In the genomic region with DNA sequence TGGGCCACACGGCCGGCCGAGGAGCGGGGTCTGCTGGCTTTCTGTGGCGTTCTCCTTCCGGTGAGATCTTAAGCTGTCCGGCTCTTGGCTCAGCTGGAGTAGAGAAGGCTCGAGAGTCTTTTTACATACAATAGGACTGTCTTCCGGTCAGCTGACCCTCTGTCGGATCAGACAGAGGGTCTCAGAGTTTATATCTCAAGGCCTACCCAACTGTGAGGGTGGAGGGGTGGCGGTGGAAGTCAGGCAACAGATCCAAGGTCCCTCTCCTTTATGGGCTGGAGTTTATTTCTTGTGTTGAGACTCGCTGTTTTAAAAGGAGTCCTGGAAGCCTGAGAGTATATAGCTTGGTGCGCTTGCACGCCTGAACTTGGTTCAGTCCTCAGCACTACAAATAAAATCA, we compare ENCODE assay signal across 8 mouse cellular contexts. TPM values are rescaled to one million over a fixed set of nuclear protein-coding genes. Genes with fewer than 3 reads are reported as not detected.
DNase-seq lines count a peak whose midpoint lies in the region; ATAC-seq lines count a peak whose summit lies in the region.
"Had no signal": no experiment of that assay in that cellular context is flagged by ENCODE, and none has a peak within 500 bp of the region (broad histone marks: within the 10 kb centered on the region; RNA-seq: fewer than 3 reads in every experiment).

A gene (minus strand): TSS at position 101 of the 400 bp plus-strand sequence.

- H3K27me3 ChIP-seq in lung, embryonic 15.5 days: no peaks in the 10 kb centered on the region

- H3K4me1 ChIP-seq in lung, embryonic 15.5 days: no peaks in the 10 kb centered on the region

- WGBS in lung, embryonic 15.5 days: 81% methylated on average over 14 of the region's 14 CpGs

- no peak for DNase-seq in lung, postnatal 10 days
- DNase-seq in adrenal gland, postnatal 4 days (ENCODE audit: low spot score in 2 of 2): no peak
- no peak for DNase-seq in gonadal fat pad, adult 2 months (ENCODE audit: low read depth)
- no peak for DNase-seq in cerebellum, adult 9-10 months
- DNase-seq: lung, postnatal 4 days had no signal

- H3K4me3 ChIP-seq in lung, embryonic 15.5 days: peak within 1 kb of the TSS; percentile 5; the same call in 1 of the 2 replicates

- no peak within 1 kb of the TSS for H3K9ac ChIP-seq in lung, embryonic 15.5 days

- peak within 1 kb of the TSS; percentile 6; the same call in 1 of the 2 replicates for H3K4me2 ChIP-seq in lung, embryonic 15.5 days

- no peaks in the 10 kb centered on the region for H3K9me3 ChIP-seq in lung, embryonic 15.5 days

- ATAC-seq in lung, embryonic 15.5 days (ENCODE audit: borderline replicate concordance, extremely low read depth, low FRiP score, low TSS enrichment): no peak
- no peak for ATAC-seq in megakaryocyte, adult 5-6 weeks (ENCODE audit: poor library complexity, severe bottlenecking)
- ATAC-seq in frontal cortex, adult (ENCODE audit: low TSS enrichment): no peak

- H3K36me3 ChIP-seq in lung, embryonic 15.5 days: no peaks in the 10 kb centered on the region

- H3K27ac ChIP-seq in lung, embryonic 15.5 days: no peak within 1 kb of the TSS

RNA-seq across cellular contexts. Expression of the gene that starts here (rescaled TPM):
- polyA plus RNA-seq in lung, embryonic 15.5 days (2015; fragmentation: Nextera tagmentation; extraction: Ambion mirVana): 43.0 and 50.5 TPM in 2 replicates
- 10 to 100 TPM; 23.9 to 38.9 TPM for total RNA-seq in adrenal gland, postnatal 4 days (2021)
- polyA plus RNA-seq in gonadal fat pad, adult 2 months (2012; rRNA removed): 54.0 and 55.6 TPM in 2 replicates
- total RNA-seq in megakaryocyte, adult 5-6 weeks (2015): 646 and 668 TPM in 2 replicates
- total RNA-seq in megakaryocyte, adult 5-6 weeks (2017): 492 and 500 TPM in 2 replicates

Comparison
In these comparisons a context has a peak if more than half of its experiments do, and no peak if none do; other contexts are left out.
1. RNA of the gene that starts here (total RNA-seq): 492 to 668 TPM in megakaryocyte, adult 5-6 weeks; 23.9 to 38.9 TPM in adrenal gland, postnatal 4 days; every median in the first group is over 10 times any median in the second.